Mouse (Mus musculus) 3134 (cell line): ENCODE data around the gene Alpk3.
A peak's percentile ranks its signal among the peaks of the same experiment; 100 is the strongest.
"Not testable (repeated sequence)": the region's sequence is repeated elsewhere in the genome, so short reads cannot be mapped to it uniquely, and the experiment has no call there.

Experiments used
- DNase-seq: peaks from one replicate; pipeline ENCODE4 v3.0.0-alpha.2; 2011; ENCODE audit warnings: low spot score; ENCODE audit not compliant: insufficient read length; ENCODE audit errors: extremely low read depth

Gene Alpk3

DNA sequence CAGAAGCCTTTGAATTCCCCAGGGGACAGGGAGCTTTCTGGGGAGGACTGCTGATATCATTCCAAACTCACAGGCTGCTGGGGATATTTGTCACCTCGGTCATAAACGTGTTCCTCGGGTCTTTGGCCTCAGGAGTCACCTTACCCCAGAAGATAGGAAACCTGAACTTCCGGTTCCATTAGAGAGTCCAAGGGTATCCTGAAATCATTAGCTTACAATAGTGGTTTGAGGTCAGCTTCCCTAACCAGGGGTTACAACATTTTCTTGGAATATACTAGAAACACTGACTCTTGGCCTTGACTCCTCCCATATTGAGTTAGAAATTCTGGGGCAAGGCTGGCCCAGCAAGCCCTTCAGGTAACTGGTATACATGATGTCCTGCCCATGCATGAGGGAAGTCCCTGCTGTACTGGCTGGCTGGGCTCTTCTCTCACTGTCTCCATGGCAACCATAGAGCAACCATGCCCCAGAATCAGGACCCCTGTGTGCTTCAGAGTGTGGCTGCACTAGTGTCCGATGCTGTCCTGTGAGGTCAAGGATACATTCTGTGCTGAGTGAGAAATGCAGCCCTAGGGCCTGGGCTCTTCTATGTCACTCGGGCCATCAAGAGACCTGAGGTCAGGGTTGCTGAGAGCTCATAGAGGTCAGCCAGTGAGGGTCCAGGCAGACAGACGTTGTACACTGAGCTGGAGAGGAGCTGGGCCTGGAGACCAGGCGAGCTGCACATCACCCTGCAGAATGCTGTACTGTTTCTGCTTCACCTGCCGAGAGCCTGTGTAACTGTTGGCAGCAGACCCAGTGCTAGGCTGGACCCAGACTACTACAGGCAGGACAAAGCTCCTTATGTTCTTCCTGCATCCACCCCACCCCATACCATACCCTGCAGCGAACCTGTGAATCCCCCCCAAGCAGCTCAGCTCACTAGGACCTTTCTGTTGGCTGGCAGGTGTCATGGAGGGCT is 68.1 kb downstream of the Alpk3 start:
- no peak for DNase-seq

GRCm38 (mm10) chr7:81131864-81132263 is 74.5 kb downstream of the Alpk3 start:
- DNase-seq, result no peak

GRCm38 (mm10) chr7:81132851-81133279 is 75.5 kb downstream of the Alpk3 start:
- no peak for DNase-seq

DNA sequence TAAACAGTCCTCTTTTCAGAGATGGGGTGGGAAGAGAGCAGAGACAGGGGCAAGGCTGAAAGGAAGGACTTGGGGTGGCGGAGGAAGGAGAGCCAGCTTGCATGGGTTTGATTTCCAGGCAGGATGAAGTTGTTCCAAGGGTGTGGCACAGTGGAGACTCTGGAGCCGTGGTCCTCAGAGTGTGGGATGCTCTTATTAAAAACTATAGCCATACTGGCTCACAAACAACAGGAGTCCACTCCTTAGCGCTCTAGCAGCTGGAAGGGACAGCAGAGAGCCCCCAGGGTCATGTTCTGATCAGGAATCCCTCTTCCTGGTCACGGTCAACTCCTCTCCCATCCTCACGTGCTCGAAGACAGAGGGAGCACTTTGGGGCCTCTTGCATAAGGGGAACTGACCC is 76.0 kb downstream of the Alpk3 start:
- DNase-seq, result no peak

- no peak for DNase-seq
Observed at GRCm38 (mm10) chr7:81133941-81134340, 76.5 kb downstream of the Alpk3 start.

- DNase-seq, result peak; percentile 47
Observed at GRCm38 (mm10) chr7:81134614-81135067, 77.2 kb downstream of the Alpk3 start.

- no peak for DNase-seq
Observed at GRCm38 (mm10) chr7:81137292-81137691, 79.9 kb downstream of the Alpk3 start.

GRCm38 (mm10) chr7:81139100-81139499 is 81.7 kb downstream of the Alpk3 start:
- DNase-seq, result no peak

DNA sequence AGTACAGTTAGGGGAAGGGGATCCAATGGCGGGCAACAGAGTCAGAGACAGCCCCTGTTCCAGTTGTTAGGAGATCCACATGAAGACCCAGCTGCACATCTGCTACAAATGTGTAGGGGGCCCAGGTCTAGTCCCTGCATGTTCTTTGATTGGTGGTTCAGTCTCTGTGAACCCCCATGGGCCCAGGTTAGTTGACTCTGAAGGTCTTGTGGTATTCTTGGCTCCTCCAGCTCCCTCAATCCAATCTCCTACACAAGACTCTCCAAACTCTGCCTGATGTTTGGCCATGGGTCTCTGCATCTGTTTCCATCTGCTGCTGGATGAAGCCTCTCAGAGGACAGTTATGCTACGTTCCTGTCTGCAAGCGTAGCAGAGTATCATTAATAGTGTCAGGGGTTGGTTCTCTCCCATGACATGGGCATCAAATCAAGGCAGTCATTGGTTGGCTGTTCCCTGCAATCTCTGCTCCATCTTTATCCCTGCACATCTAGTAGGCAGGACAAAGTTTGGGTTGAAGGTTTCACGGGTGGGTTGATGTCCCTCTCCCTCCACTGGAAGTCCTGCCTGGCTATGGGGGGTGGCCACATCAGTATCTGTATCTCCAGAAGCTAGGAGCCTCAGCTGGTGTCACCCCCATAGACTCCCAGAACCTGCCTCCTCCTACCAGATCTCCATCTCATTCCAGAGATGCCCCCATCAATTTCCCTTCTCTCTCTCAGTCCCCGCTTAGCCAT is 82.4 kb downstream of the Alpk3 start:
- no peak for DNase-seq

- DNase-seq, result no peak
Observed at GRCm38 (mm10) chr7:81141541-81141940, 84.1 kb downstream of the Alpk3 start.

- DNase-seq, result not testable (repeated sequence)
Observed at GRCm38 (mm10) chr7:81143056-81143455, 85.7 kb downstream of the Alpk3 start.

- DNase-seq, result no peak
Observed at GRCm38 (mm10) chr7:81149759-81150158, 92.4 kb downstream of the Alpk3 start.

DNA sequence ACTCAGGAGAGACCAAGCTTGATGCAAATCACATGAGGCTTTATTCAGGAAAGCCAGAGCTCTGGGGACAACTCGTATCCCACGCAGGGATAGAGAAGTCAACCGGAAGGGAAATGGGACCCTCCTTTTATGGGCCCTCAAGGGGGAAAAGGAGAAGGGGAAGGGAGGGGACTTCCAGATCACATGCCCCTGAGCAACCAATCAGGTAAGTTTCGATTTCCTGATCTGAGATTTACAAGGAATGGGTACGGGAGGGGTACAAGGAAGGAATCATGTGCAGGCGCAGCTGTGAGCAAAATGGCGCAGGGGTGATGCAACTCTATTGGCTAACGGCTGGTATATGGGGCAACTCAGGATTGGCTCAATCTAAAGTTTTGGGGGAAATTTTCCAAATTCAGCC is 93.8 kb downstream of the Alpk3 start:
- no peak for DNase-seq

DNA sequence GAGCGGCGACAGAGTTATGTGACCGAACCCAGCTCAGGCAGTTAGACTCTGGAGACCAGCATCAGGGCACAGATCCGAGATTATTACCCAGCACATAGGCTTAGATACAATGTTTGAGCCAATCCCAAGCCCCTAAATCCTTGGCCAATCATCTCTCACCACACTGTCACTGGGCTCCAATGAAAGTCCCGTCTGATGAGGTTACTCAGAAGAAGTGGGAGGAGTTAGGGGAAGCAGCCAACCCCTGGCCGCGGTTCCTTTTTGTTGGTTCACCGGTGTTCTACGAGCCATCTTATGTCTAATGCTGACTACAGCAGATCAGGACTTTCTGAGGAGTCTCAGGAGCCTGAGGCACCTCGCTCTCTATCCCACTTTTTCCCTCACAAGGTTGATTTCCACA is 94.9 kb downstream of the Alpk3 start:
- DNase-seq, result no peak

- DNase-seq, result no peak
Observed at GRCm38 (mm10) chr7:81152826-81153225, 95.4 kb downstream of the Alpk3 start.

GRCm38 (mm10) chr7:81153327-81153726 is 95.9 kb downstream of the Alpk3 start:
- no peak for DNase-seq

- not testable (repeated sequence) for DNase-seq
Observed at GRCm38 (mm10) chr7:81154244-81154643, 96.8 kb downstream of the Alpk3 start.

DNA sequence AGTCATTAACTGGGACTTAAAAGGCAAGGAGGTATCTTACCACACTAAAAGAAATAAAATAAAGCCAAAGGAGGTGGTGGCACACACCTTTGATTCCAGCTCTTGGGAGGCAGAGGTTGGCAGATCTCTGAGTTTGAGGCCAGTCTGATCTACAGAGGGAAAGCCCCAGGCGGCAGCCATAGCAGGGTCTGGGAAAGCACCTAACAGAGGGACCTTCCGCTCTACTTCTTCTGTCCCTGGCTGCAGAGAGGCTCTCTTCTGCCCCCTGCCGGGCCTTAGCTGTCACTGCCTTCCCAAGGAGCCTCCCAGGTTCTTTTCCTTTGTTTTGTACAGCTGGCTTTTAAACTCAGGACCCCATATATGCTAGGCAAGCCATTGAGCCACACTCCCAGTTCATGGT is 97.6 kb downstream of the Alpk3 start:
- DNase-seq, result no peak
